Mouse (Mus musculus) gastrocnemius, postnatal 25 days (tissue): ENCODE measurements around the gene Nthl1. TPM values are rescaled to one million over a fixed set of nuclear protein-coding genes. Genes with fewer than 3 reads are reported as not detected.

Experiments
- DNase-seq: peaks from one replicate; pipeline ENCODE4 v3.0.0; 2022
- total RNA-seq, 2 experiments: library from RNA; stranded (reverse); gene quantifications; 1 replicate in 1 of 2; 2 replicates in 1 of 2; pipeline ENCODE4 v1.2.3; 2021

Gene Nthl1
- total RNA-seq, 2 experiments from 2014 or later = 2.6 to 4.2 TPM

GRCm38 (mm10) chr17:24628646-24629045, 3.8 kb upstream of the Nthl1 start:
- DNase-seq = peak; percentile 44

DNA sequence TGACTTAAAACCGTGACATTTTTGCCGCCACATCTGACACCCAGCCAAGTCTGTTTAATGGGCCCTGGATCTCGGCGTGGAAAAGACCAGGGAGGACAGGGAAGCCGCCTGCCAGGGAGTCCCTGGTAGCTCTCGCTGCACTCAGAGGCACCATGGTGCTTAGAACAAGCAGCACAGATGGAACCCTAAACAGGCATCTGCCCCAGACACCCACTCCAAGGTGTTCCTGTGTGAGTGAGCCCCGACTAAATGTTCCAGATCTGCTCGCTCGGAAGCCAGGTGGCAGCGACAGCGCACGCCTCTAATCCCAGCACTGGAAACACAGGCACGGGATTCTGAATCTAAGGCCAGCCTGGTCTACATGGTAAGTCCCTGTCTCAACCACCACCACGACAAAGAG, 2.4 kb upstream of the Nthl1 start:
- DNase-seq = no peak

GRCm38 (mm10) chr17:24632813-24633449, 451 bp downstream of the Nthl1 start:
- peak; percentile 62 for DNase-seq

GRCm38 (mm10) chr17:24633831-24634230, 1.4 kb downstream of the Nthl1 start:
- no peak for DNase-seq

DNA sequence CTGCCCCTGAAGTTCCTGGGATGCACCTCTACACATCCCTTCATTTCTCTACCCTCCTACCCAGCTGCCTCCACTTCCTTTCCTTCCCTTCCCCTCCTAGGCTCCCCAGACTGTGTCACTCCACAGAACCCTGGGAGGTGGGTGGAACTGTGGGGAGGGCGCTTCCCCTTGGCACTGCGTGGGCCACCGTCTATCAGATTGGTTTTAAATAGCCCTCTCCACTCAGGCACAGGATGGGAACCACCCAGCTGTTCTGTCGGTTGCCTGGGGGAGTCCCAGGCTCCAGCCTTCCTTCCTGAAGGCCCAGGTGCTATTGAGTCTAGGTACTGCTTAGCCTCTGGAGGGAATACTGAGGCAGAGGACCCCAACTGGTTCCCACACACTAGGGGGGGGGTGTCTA, 2.5 kb downstream of the Nthl1 start:
- no peak for DNase-seq

DNA sequence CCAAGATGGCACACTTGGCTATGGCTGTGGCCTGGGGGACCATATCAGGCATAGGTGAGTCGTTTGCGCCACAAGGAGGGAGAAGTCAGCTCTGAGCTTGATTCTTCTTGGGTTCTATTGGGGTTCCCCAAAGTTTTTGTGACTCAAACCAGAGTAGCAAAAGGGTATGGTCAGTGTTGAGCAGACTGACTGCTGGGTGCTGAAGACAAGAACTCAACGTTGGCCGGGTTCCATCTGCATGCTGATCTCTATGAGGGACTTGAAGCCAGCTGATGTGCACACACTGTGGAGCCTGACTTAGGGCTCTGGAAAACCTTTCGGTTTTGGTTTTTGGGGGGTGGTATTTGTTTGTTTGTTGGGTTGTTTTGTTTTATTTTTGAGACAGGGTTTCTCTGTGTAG, 3.2 kb downstream of the Nthl1 start:
- DNase-seq = no peak

DNA sequence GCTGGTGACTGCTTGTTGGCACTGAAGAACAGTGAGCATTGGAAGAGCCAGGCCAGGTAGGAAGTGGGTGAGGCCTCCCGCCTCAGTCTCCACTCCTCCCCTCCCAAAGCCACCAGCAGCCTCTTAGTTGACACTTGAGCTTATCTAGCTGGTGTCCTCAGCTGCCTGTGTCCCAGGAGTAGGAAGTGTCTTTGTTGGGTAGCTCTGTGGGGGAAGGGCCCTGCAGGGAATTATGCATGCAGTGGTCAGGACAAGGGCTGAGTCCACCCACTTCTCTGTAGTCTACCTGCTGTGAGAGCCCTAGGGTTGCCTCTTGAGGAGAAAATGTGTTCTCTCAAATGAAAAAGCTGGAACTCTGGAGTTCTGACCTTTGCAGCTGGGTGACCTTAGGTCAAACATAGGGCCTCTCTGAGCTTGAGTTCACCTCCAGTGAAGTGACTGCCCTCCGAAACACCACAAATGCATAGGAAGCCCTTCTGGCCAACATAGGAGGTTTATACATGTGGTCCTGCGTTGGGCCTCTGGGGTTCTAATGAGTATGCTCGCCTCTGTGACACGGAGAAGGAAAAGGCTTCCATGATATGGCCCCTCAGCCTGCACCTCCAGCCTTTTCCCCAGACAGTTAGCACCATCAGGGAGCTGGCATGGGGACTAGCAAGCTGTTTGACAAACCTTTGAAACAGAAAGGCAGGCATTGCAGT, 4.5 kb downstream of the Nthl1 start:
- no peak for DNase-seq

- no peak for DNase-seq
Observed at GRCm38 (mm10) chr17:24638214-24638613, 5.7 kb downstream of the Nthl1 start.

- DNase-seq = no peak
Observed at GRCm38 (mm10) chr17:24638840-24639239, 6.4 kb downstream of the Nthl1 start.

DNA sequence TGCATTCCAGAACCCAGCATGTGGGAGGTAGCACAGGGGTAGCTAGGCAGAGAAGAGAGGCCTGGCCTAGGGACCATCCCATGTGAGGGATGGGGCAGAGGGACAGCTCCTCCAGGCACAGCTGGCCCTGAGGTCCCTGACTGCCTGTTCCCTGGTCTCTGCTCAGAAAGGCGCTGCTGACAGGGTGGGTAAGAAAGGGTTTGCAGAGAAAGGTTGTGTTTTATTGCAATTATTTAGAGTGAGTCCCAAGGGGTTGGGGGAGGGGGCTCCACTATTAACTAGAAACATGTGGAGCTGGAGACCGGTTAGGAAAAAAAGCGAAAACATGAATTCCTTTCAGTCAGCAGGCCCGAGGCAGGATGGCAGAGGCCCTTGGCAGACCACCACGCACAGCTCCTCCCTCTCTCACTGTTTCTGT, 7.1 kb downstream of the Nthl1 start:
- no peak for DNase-seq

- no peak for DNase-seq
Observed at GRCm38 (mm10) chr17:24640119-24640518, 7.6 kb downstream of the Nthl1 start.

GRCm38 (mm10) chr17:24640581-24640980, 8.1 kb downstream of the Nthl1 start:
- no peak for DNase-seq

DNA sequence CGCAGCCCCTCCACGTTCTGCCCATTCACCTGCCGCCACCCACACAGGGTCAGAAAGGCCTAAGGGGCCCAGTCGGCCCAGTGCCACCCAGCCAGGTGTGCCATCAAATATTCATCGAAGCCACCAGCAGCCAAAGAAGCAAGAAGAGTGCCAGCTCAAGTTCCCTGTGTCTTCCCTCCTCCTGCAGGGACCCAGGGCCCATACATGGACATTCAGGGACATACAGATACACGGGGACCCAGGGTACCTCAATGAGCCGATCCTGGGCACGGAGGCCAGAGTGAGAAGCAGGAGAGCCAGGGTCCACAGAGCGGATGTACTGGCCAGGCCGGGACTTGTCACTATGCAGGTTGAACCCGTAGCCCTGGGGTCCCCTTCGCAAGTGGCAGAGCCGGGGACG, 9.5 kb downstream of the Nthl1 start:
- no peak for DNase-seq

DNA sequence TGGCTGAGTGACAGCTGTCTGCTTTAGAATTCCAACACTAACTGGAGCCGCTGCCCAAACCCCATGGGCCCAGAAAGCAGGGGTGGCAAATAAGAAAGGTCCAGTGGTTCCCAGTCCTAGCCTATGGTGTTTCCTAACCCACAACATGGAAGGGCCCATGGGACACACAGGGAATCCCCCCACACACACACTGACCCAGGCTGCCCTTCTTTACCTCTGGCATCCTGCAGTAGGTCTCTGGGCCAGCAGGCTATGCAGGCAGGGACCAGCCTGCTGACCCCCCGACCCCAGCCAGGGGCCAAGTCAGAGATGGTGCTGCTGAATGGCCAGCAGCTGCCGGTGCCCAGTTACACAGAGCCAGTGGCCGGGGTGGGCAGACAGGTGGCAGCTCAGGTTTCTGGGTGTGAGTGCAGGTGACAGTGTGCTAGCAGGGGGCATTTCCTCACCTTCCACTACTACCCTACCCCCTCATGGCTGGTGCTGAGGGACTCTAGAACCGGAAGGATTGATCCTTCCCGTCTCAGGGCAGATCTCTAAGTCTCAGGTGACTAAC, 10.4 kb downstream of the Nthl1 start:
- no peak for DNase-seq

GRCm38 (mm10) chr17:24644030-24644715, 11.7 kb downstream of the Nthl1 start:
- DNase-seq = no peak

- DNase-seq = peak; percentile 68
Observed at GRCm38 (mm10) chr17:24644875-24645721, 12.6 kb downstream of the Nthl1 start.

DNA sequence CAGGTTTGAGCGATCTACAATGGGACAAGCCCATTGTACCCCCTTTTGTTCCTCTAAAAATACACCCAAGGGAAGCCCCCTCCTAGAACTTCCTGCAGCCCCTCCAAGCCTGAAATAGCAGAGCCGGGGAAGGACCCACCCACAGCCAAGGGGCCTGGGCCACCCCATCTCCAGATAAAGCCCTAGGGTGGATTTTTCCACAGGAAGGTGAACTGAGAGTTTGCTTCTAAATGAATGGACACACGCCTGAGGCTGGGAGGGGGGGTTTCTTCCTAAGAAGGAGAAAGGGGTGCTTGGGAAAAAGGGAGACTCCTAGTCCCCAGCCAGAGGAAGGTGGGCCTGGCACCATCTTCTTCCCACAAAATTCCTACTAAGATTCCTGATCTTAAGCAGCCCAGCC, 13.4 kb downstream of the Nthl1 start:
- DNase-seq = no peak

DNA sequence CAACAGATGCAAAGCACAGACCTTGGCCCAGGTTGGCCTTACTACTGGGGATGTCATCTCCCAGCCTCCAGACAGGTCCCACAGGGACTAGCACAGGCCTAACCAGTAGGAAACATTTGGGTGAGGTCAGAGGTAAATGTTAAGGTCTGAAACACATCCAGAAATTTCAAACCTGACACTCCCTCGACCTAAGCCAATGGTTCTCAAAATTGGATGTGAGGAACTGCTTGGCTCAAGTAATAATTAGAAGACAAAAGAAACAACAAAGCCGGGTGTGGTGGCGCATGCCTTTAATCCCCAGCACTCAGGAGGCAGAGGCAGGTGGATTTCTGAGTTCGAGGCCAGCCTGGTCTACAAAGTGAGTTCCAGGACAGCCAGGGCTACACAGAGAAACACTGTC, 13.9 kb downstream of the Nthl1 start:
- no peak for DNase-seq

DNA sequence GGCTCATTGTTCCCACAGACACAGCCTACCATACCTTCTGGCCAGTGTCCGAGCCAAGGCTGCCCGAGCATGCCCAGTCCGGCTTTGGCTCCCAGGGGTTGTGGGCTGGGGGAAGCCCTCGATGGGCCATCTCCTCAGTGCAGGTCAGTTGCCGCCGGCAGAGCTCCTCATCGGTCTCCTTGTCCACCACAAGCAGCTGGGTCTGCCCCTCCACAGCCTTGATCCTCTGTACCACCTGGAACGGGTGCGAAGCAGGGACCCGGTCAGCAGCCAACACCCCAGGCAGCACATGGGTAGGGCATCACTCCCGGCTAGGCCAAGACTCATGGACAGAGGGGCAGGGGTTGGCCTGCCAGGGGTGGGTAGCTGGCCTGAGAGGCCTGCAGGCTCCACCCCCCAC, 15.0 kb downstream of the Nthl1 start:
- DNase-seq = no peak

- DNase-seq = no peak
Observed at GRCm38 (mm10) chr17:24648731-24649377, 16.4 kb downstream of the Nthl1 start.

- DNase-seq = peak; percentile 68
Observed at GRCm38 (mm10) chr17:24649581-24650069, 17.1 kb downstream of the Nthl1 start.
